ENCODE assay signal across 8 mouse cellular contexts in the genomic region with DNA sequence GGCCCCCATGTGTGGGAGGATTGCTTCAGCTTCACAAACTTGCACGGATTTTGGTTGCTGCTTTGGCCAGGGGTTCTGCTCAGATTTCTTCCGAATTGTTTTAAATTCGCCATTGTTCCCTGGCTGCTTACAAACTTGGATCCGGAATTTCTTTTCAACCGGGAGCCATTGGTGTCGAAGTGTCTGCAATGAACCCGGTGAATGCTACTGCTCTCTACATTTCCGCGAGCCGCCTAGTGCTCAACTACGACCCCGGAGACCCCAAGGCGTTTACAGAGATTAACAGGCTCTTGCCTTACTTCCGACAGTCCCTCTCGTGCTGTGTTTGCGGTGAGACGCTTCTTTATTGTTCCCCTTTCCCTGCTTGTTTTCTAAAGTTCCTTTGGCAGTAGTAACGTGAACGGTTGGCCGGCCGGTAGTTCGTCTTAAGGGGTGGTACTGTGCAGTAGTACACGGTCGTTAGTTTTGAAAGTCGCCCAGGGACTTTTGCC. TPM values are rescaled to one million over a fixed set of nuclear protein-coding genes. Genes with fewer than 3 reads are reported as not detected.
DNase-seq lines count a peak whose midpoint lies in the region; ATAC-seq and TF ChIP-seq lines count a peak whose summit lies in the region.

No protein-coding gene starts in this region.

- peak overlapping the region; percentile 93 to 96 for H3K4me3 ChIP-seq in ES-E14 (ENCODE audit: insufficient read depth in 1 of 2, low read depth in 1 of 2, low read length in 2 of 2, poor library complexity in 1 of 2, severe bottlenecking in 1 of 2)
- H3K4me3 ChIP-seq in forebrain, embryonic 12.5 days (replicated peaks), result peak overlapping the region; percentile 77
- peak overlapping the region; percentile 95 for H3K4me3 ChIP-seq in intestine, embryonic 15.5 days (replicated peaks)
- peak overlapping the region; percentile 98 for H3K4me3 ChIP-seq in neural tube, embryonic 15.5 days (replicated peaks)

- H3K4me1 ChIP-seq in ES-E14 (ENCODE audit: control insufficient read depth in 2 of 2, insufficient read depth in 2 of 2, low read length in 2 of 2, poor library complexity in 1 of 2), result peaks cover 0 to 8% of the 10 kb centered on the region in 2 experiments; a peak in 2 of 4 replicates
- H3K4me1 ChIP-seq in forebrain, embryonic 12.5 days, result peaks cover 34% of the 10 kb centered on the region
- peaks cover 15% of the 10 kb centered on the region for H3K4me1 ChIP-seq in intestine, embryonic 15.5 days (replicated peaks)
- H3K4me1 ChIP-seq in neural tube, embryonic 15.5 days, result peaks cover 37% of the 10 kb centered on the region

- no peak for ATAC-seq in forebrain, embryonic 12.5 days (ENCODE audit: low FRiP score)
- ATAC-seq in intestine, embryonic 15.5 days, result no peak
- no peak for ATAC-seq in neural tube, embryonic 15.5 days (ENCODE audit: low FRiP score)

- under 1% methylated on average over 25 of the region's 25 CpGs for WGBS in forebrain, embryonic 12.5 days
- WGBS in intestine, embryonic 15.5 days, result under 1% methylated on average over 25 of the region's 25 CpGs
- WGBS in neural tube, embryonic 15.5 days, result 0% methylated on average over 25 of the region's 25 CpGs

- H3K9ac ChIP-seq in ES-E14 (ENCODE audit: insufficient read depth, low read depth, low read length, poor library complexity, severe bottlenecking), result peak overlapping the region; percentile 96
- H3K9ac ChIP-seq in forebrain, embryonic 12.5 days, result peak overlapping the region; percentile 97
- peak overlapping the region; percentile 99 for H3K9ac ChIP-seq in intestine, embryonic 15.5 days
- peak overlapping the region; percentile 100 for H3K9ac ChIP-seq in neural tube, embryonic 15.5 days (replicated peaks)

- no peaks in the 10 kb centered on the region for H3K27me3 ChIP-seq in forebrain, embryonic 12.5 days
- no peaks in the 10 kb centered on the region for H3K27me3 ChIP-seq in intestine, embryonic 15.5 days (replicated peaks)
- H3K27me3 ChIP-seq in neural tube, embryonic 15.5 days (replicated peaks), result no peaks in the 10 kb centered on the region

- peak overlapping the region; percentile 95 for H3K27ac ChIP-seq in ES-E14 (ENCODE audit: insufficient read depth, low read depth, low read length, poor library complexity, severe bottlenecking)
- peak overlapping the region; percentile 99 for H3K27ac ChIP-seq in forebrain, embryonic 12.5 days
- peak overlapping the region; percentile 100 for H3K27ac ChIP-seq in intestine, embryonic 15.5 days
- H3K27ac ChIP-seq in neural tube, embryonic 15.5 days (replicated peaks), result peak overlapping the region; percentile 100

- in situ Hi-C loops in ES-E14 (cut with MboI; ENCODE audit: low sequenced_read_pairs in 2 of 2, unreplicated experiment in 2 of 2), result no loop called here

- H3K9me3 ChIP-seq in ES-E14 (ENCODE audit: control insufficient read depth, insufficient read depth, low read depth, low read length), result no peaks in the 10 kb centered on the region
- no peaks in the 10 kb centered on the region for H3K9me3 ChIP-seq in forebrain, embryonic 12.5 days
- H3K9me3 ChIP-seq in intestine, embryonic 15.5 days, result no peaks in the 10 kb centered on the region
- no peaks in the 10 kb centered on the region for H3K9me3 ChIP-seq in neural tube, embryonic 15.5 days (replicated peaks)

- peak overlapping the region; percentile 88 for H3K4me2 ChIP-seq in forebrain, embryonic 12.5 days
- H3K4me2 ChIP-seq in intestine, embryonic 15.5 days (replicated peaks), result peak overlapping the region; percentile 70
- H3K4me2 ChIP-seq in neural tube, embryonic 15.5 days, result peak overlapping the region; percentile 87

- peak; percentile 39 for DNase-seq in 3T3-L1 (ENCODE audit: low read depth, low spot score)
- DNase-seq in ES-E14 (ENCODE audit: low read depth, low spot score), result no peak
- DNase-seq in lung, adult 18-20 months, result peak; percentile 26 to 31
- no peak for DNase-seq in frontal cortex, postnatal 36 days (ENCODE audit: low spot score in 2 of 2)
- no peak for DNase-seq in frontal cortex, postnatal 25 days (ENCODE audit: low spot score in 2 of 2)

- H3K36me3 ChIP-seq in ES-E14 (ENCODE audit: control insufficient read depth, insufficient read depth, low read length, poor library complexity, severe bottlenecking), result no peaks in the 10 kb centered on the region
- no peaks in the 10 kb centered on the region for H3K36me3 ChIP-seq in forebrain, embryonic 12.5 days (replicated peaks)
- H3K36me3 ChIP-seq in intestine, embryonic 15.5 days, result no peaks in the 10 kb centered on the region
- no peaks in the 10 kb centered on the region for H3K36me3 ChIP-seq in neural tube, embryonic 15.5 days

TF ChIP-seq in ES-E14, 5 proteins besides CTCF, POLR2A, EP300 and RAD21:
- no peak for TF ChIP-seq CHD2 (IDR thresholded peaks at IDR 0.05; ENCODE audit: low read depth, low read length)
- TF ChIP-seq MAFK (IDR thresholded peaks at IDR 0.05; ENCODE audit: insufficient read depth, low read depth, low read length), result no peak
- no peak for TF ChIP-seq ZC3H11A (IDR thresholded peaks at IDR 0.05; ENCODE audit: borderline replicate concordance, low read depth, low read length)
- no peak for TF ChIP-seq ZNF384 (IDR thresholded peaks at IDR 0.05; ENCODE audit: low read depth, low read length)
- no peak for TF ChIP-seq HCFC1 (IDR thresholded peaks at IDR 0.05; ENCODE audit: borderline replicate concordance, insufficient read depth, low read length)
TF ChIP-seq in ES-E14: peak in this region for 0.

RNA-seq across cellular contexts. Expression of a gene that starts 1.2 kb away (rescaled TPM):
- 19.5 and 21.3 TPM in 2 replicates for total RNA-seq in ES-E14 (2012; rRNA removed)
- polyA plus RNA-seq in forebrain, embryonic 12.5 days (2016; fragmentation: Nextera tagmentation; extraction: Ambion mirVana), result 7.6 and 8.0 TPM in 2 replicates
- 4.7 and 5.1 TPM in 2 replicates for polyA plus RNA-seq in intestine, embryonic 15.5 days (2015; fragmentation: Nextera tagmentation; extraction: Ambion mirVana)
- polyA plus RNA-seq in neural tube, embryonic 15.5 days (2015; fragmentation: Nextera tagmentation; extraction: Ambion mirVana), result 3.9 TPM in 2 replicates

RNA-seq across cellular contexts. Expression of a gene that starts 40.4 kb away (rescaled TPM):
- 24.8 and 27.0 TPM in 2 replicates for total RNA-seq in ES-E14 (2012; rRNA removed)
- 16.6 and 17.0 TPM in 2 replicates for polyA plus RNA-seq in forebrain, embryonic 12.5 days (2016; fragmentation: Nextera tagmentation; extraction: Ambion mirVana)
- polyA plus RNA-seq in intestine, embryonic 15.5 days (2015; fragmentation: Nextera tagmentation; extraction: Ambion mirVana), result 25.1 and 25.5 TPM in 2 replicates
- 25.4 and 27.0 TPM in 2 replicates for polyA plus RNA-seq in neural tube, embryonic 15.5 days (2015; fragmentation: Nextera tagmentation; extraction: Ambion mirVana)

Comparison
In these comparisons a context has a peak if more than half of its experiments do, and no peak if none do; other contexts are left out.
1. DNase-seq: peak in 3T3-L1 (single experiment) and lung, adult 18-20 months (2 of 2); none in ES-E14 (single experiment), frontal cortex, postnatal 36 days (0 of 2) and frontal cortex, postnatal 25 days (0 of 2).
2. Peak in every context shown above with its lines, with median percentiles within 50 percentile points of each other: H3K27ac ChIP-seq, H3K4me3 ChIP-seq, H3K9ac ChIP-seq and H3K4me2 ChIP-seq.